Mouse (Mus musculus) lung, postnatal 0 days (tissue): ENCODE measurements around the gene Fhit. TPM values are rescaled to one million over a fixed set of nuclear protein-coding genes. Genes with fewer than 3 reads are reported as not detected.

Experiments
- ATAC-seq: fragments of 200-750 bp; cut with Nextera tagmentation; 2 replicates; pipeline ENCODE4 v1.8.0; 2017; ENCODE audit warnings: moderate library complexity
- DNase-seq: peaks from one replicate; pipeline ENCODE4 v3.0.0-alpha.2; 2016; ENCODE audit warnings: low spot score
- H3K27ac ChIP-seq: fragments of 300-500 bp; sonication (generic); 2 replicates; pipeline ENCODE4 v1.5.1; 2014; ENCODE audit warnings: antibody characterized with exemption, mild to moderate bottlenecking, low read length, mixed read lengths
- H3K27me3 ChIP-seq: fragments of 300-500 bp; sonication (generic); replicated peaks from 2 replicates; pipeline ENCODE4 v1.6.1; 2014; ENCODE audit warnings: low read length, mixed read lengths; ENCODE audit not compliant: insufficient read depth
- H3K36me3 ChIP-seq: fragments of 300-500 bp; sonication (generic); 2 replicates; pipeline ENCODE4 v1.6.1; 2014; ENCODE audit warnings: low read length, mixed read lengths; ENCODE audit not compliant: insufficient read depth
- H3K4me1 ChIP-seq: fragments of 300-500 bp; sonication (generic); 2 replicates; pipeline ENCODE4 v1.6.1; 2014; ENCODE audit warnings: antibody characterized with exemption, low read depth, low read length, mixed read lengths; ENCODE audit not compliant: insufficient read depth
- H3K4me2 ChIP-seq: fragments of 300-500 bp; sonication (generic); replicated peaks from 2 replicates; pipeline ENCODE4 v1.6.1; 2014; ENCODE audit warnings: low read depth, mild to moderate bottlenecking, low read length, moderate library complexity, mixed read lengths
- H3K4me3 ChIP-seq: fragments of 300-500 bp; sonication (generic); 2 replicates; pipeline ENCODE4 v1.5.1; 2014; ENCODE audit warnings: low read depth, low read length
- H3K9ac ChIP-seq: fragments of 300-500 bp; sonication (generic); replicated peaks from 2 replicates; pipeline ENCODE4 v1.6.1; 2014; ENCODE audit warnings: low read depth, mild to moderate bottlenecking
- H3K9me3 ChIP-seq: fragments of 300-500 bp; sonication (generic); 2 replicates; pipeline ENCODE4 v1.6.1; 2016; ENCODE audit warnings: low read length, mixed read lengths
- CTCF ChIP-seq: IDR thresholded peaks from 2 replicates; pipeline ENCODE4 v1.5.1; 2016; ENCODE audit warnings: antibody characterized with exemption, mild to moderate bottlenecking
- EP300 ChIP-seq: IDR thresholded peaks from 2 replicates; pipeline ENCODE4 v1.6.1; 2016; ENCODE audit warnings: antibody characterized with exemption, mild to moderate bottlenecking, control low read depth
- WGBS: fragments of 180-500 bp; shearing (Covaris S2); extraction: QIAGEN DNeasy Blood & Tissue Kit; methylation state at CpG from one replicate; pipeline ENCODE4 v1.1.7; 2014; 5-methylcytosine and 5-hydroxymethylcytosine counted together
- polyA plus RNA-seq: library from polyadenylated mRNA; unstranded; fragments of >200 nt; fragmentation: Nextera tagmentation; extraction: Ambion mirVana; gene quantifications from 2 replicates; pipeline ENCODE4 v1.2.1, GENCODE M21; 2015

Fhit gene
- polyA plus RNA-seq, 1 experiment from 2014 or later, result 5.6 TPM

DNA sequence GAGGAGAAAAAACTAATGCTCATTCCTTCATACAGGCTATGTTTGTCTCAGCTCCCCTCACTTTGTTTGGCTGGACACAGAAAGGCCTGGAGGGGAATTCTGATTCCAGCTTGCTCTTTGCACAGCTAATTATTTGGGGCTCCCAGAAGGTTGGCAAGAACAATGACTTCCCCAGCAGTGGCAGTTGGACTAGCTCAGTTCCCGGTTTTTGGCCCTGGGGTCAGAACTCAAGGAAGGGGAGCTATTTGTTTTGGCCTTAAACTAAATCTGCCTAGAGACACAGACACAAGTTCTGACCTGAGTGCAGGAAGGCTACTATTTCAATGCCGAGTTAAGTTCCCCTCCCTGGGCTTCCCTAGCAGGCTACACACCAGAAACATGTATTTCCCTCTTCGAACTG is 506.0 kb downstream of the Fhit start:
- WGBS, result 42% methylated on average over 3 of the region's 3 CpGs
- H3K27ac ChIP-seq, result no peak overlapping the region

DNA sequence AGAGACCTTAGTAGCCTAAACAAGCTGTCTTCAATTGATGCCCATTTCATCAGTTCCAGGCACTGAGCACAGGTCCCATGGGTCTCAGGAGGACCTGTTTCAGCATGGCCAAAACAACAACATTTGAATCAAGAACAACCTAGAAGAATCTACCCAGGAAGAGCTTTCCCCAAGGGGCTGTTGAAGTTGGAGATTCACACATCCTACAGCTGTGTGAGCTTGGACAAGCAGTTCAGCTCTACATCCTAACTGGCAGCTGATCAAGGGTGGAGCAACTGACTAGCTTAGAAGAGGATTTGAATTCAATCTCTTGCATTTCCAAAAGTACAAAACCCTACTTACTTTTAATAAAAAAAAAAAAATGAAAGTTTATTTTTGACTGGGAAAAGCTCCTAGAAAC is 514.0 kb downstream of the Fhit start:
- Histone ChIP-seq H3K27me3 (no peaks in the 10 kb centered on the region), H3K9ac (no peak overlapping the region), H3K4me2 (no peak overlapping the region), H3K9me3 (no peaks in the 10 kb centered on the region), H3K4me1 (no peaks in the 10 kb centered on the region), H3K36me3 (no peaks in the 10 kb centered on the region), H3K4me3 (no peak overlapping the region), H3K27ac (no peak overlapping the region)
- ATAC-seq, result no peak
- TF ChIP-seq CTCF (no peak), EP300 (no peak)
- no peak for DNase-seq

More for the DNA sequence above, 506.0 kb downstream of the Fhit start:
- H3K9me3 ChIP-seq, result no peaks in the 10 kb centered on the region
- H3K27me3 ChIP-seq, result no peaks in the 10 kb centered on the region
- no peaks in the 10 kb centered on the region for H3K36me3 ChIP-seq
- no peak overlapping the region for H3K4me2 ChIP-seq
- H3K4me3 ChIP-seq, result no peak overlapping the region
- H3K4me1 ChIP-seq, result no peaks in the 10 kb centered on the region
- H3K9ac ChIP-seq, result no peak overlapping the region
- DNase-seq (no peak), ATAC-seq (no peak)
- no peak for TF ChIP-seq CTCF
- TF ChIP-seq EP300, result no peak

DNA sequence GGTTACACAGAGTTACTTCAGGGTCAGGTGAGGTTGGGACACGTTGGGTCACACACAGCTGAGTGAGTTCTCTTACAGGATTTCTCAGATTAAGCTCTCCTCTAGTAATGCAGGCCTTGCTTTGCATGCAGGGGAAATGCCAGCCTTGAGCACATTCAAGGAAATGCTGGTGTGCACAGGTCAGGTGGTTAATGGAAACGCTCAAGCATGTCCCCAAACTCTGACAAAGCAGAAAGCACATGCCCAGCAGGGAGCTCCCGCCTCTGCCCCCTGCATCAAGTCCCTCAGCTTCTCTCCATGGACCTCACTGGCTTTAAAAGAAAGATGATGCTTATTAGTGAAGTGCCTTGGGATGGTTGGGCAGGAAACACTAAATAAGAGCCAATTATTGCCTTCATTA is 530.1 kb downstream of the Fhit start:
- 71% methylated on average over 3 of the region's 3 CpGs for WGBS
- Histone ChIP-seq H3K27ac (no peak overlapping the region), H3K9me3 (no peaks in the 10 kb centered on the region), H3K4me1 (no peaks in the 10 kb centered on the region), H3K4me2 (no peak overlapping the region), H3K4me3 (no peak overlapping the region), H3K27me3 (no peaks in the 10 kb centered on the region), H3K36me3 (no peaks in the 10 kb centered on the region), H3K9ac (no peak overlapping the region)
- DNase-seq, result no peak
- no peak for ATAC-seq
- TF ChIP-seq EP300 (no peak), CTCF (no peak)

GRCm38 (mm10) chr14:10630831-10631360 is 530.9 kb downstream of the Fhit start:
- Histone ChIP-seq H3K4me1 (no peaks in the 10 kb centered on the region), H3K9me3 (no peaks in the 10 kb centered on the region), H3K4me3 (no peak overlapping the region), H3K4me2 (no peak overlapping the region), H3K36me3 (no peaks in the 10 kb centered on the region), H3K9ac (no peak overlapping the region), H3K27ac (no peak overlapping the region), H3K27me3 (no peaks in the 10 kb centered on the region)
- no peak for DNase-seq
- no peak for TF ChIP-seq EP300
- no peak for TF ChIP-seq CTCF
- 91% methylated on average over 2 of the region's 2 CpGs for WGBS
- ATAC-seq, result no peak

- 44% methylated on average over 5 of the region's 5 CpGs for WGBS
- Histone ChIP-seq H3K4me1 (no peaks in the 10 kb centered on the region), H3K4me3 (no peak overlapping the region), H3K9ac (no peak overlapping the region), H3K9me3 (no peaks in the 10 kb centered on the region), H3K27me3 (no peaks in the 10 kb centered on the region), H3K27ac (no peak overlapping the region), H3K4me2 (no peak overlapping the region), H3K36me3 (no peaks in the 10 kb centered on the region)
- DNase-seq, result no peak
- TF ChIP-seq EP300, result no peak
- TF ChIP-seq CTCF, result no peak
- no peak for ATAC-seq
Observed at GRCm38 (mm10) chr14:10593467-10593866, 568.4 kb downstream of the Fhit start.

DNA sequence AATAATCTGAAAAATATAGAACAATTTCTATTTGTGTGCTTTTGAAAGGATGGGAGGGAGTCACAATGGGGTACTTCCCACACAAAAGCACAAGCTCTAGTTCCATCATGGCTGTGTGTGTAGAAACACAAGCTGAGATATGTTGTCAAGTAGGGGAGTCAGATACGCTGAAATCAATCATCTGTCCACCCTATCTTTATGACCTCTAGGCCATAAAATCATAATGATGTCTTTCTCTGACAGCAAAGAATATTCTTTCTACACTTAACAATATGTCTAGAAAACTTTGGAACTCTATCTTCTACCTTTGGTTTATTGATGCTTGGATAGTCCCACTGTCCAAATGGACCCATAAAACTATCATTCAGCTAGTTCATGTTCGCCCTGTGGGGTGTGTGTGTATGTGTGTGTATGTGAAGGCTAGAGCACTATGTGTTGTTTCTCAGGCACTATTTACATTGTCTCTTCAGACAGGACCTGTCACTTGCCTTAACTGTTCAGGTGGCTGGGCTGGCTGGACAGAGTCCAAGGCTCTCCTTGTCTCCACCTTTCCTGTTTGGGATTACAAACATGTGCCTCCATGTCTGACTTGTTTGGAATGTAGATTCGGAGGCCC is 592.8 kb downstream of the Fhit start:
- Histone ChIP-seq H3K9me3 (no peaks in the 10 kb centered on the region), H3K4me1 (no peaks in the 10 kb centered on the region), H3K27ac (no peak overlapping the region), H3K4me3 (no peak overlapping the region), H3K4me2 (no peak overlapping the region), H3K27me3 (no peaks in the 10 kb centered on the region), H3K36me3 (no peaks in the 10 kb centered on the region), H3K9ac (no peak overlapping the region)
- ATAC-seq (no peak), DNase-seq (no peak)
- 72% methylated on average over 3 of the region's 3 CpGs for WGBS
- TF ChIP-seq EP300 (no peak), CTCF (no peak)

DNA sequence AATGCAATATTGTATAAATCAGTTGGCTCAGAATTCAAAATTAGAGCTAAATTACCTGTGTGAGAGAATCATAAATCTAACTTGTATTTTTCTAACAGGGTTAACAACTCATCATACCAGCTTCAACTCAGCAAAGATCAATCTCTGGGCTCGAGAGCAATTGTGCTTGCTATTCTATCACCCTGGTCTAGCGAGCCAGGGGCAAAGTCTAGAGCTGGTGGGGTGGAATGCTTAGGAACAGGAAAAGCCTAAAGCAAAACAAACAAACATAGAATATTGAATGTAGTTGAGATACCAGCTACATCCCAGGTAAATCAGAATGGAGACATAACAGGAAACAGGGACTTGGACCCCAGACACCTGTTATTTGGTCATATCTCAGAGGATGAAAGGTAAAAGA is 594.1 kb downstream of the Fhit start:
- no peaks in the 10 kb centered on the region for H3K4me1 ChIP-seq
- H3K9me3 ChIP-seq, result no peaks in the 10 kb centered on the region
- no peak overlapping the region for H3K4me2 ChIP-seq
- no peak overlapping the region for H3K4me3 ChIP-seq
- no peak for DNase-seq
- ATAC-seq, result no peak
- WGBS, result 69% methylated on average over 2 of the region's 2 CpGs
- H3K9ac ChIP-seq, result no peak overlapping the region
- H3K36me3 ChIP-seq, result no peaks in the 10 kb centered on the region
- TF ChIP-seq EP300 (no peak), CTCF (no peak)
- no peak overlapping the region for H3K27ac ChIP-seq
- no peaks in the 10 kb centered on the region for H3K27me3 ChIP-seq
